Mouse (Mus musculus) heart, postnatal 10 days (tissue): ENCODE results near the gene Papss1. TPM values are rescaled to one million over a fixed set of nuclear protein-coding genes. Genes with fewer than 3 reads are reported as not detected.
"Not testable (repeated sequence)": the region's sequence is repeated elsewhere in the genome, so short reads cannot be mapped to it uniquely, and the experiment has no call there.

Experiments
- DNase-seq, 2 experiments: peaks; one replicate each; pipeline ENCODE4 v3.0.0; 2021
- intact Hi-C: fragments of 180-260 bp; cut with DNase I; formaldehyde crosslinking; loops from one replicate; pipeline ENCODE4 v1.15.1; 2025
- total RNA-seq, 2 experiments: library from RNA; stranded (reverse); gene quantifications; 2 replicates each; pipeline ENCODE4 v1.2.3; 2021

Gene Papss1
- 10 to 100 TPM; 26.3 to 27.0 TPM for total RNA-seq

- peak; percentile 100 for DNase-seq
- intact Hi-C loops = no loop called here
Measured at GRCm38 (mm10) chr3:131564430-131565256, at the start of gene Papss1. Gene Papss1, plus strand, starts transcription at chr3:131564768.

GRCm38 (mm10) chr3:131516332-131516999, 48.1 kb upstream of the Papss1 start:
- no peak for DNase-seq
- intact Hi-C loops = no loop called here

- DNase-seq = no peak
Measured at GRCm38 (mm10) chr3:131517756-131518155, 46.8 kb upstream of the Papss1 start.

GRCm38 (mm10) chr3:131521206-131521605, 43.4 kb upstream of the Papss1 start:
- DNase-seq = no peak
- intact Hi-C loops = no loop called here

More at GRCm38 (mm10) chr3:131517756-131518155, 46.8 kb upstream of the Papss1 start:
- intact Hi-C loops = no loop called here

GRCm38 (mm10) chr3:131522243-131522642, 42.3 kb upstream of the Papss1 start:
- DNase-seq = peak in 1 of 2 experiments; percentile 4
- intact Hi-C loops = no loop called here

- DNase-seq = no peak
- intact Hi-C loops = loop anchor here (1.0 kb wide), 1 partner anchor 203 kb away; no protein-coding TSS in a partner anchor
Measured at GRCm38 (mm10) chr3:131523749-131524148, 40.8 kb upstream of the Papss1 start.

GRCm38 (mm10) chr3:131524210-131524609, 40.4 kb upstream of the Papss1 start:
- DNase-seq = no peak
- intact Hi-C loops = loop anchor here (1.0 kb wide), 1 partner anchor 204 kb away; no protein-coding TSS in a partner anchor

GRCm38 (mm10) chr3:131524779-131525178, 39.8 kb upstream of the Papss1 start:
- intact Hi-C loops = loop anchor here (1.0 kb wide), 1 partner anchor 204 kb away; no protein-coding TSS in a partner anchor
- peak; percentile 38 to 66 for DNase-seq

GRCm38 (mm10) chr3:131525229-131525628, 39.3 kb upstream of the Papss1 start:
- intact Hi-C loops = no loop called here
- DNase-seq = no peak

GRCm38 (mm10) chr3:131541244-131541942, 23.2 kb upstream of the Papss1 start:
- intact Hi-C loops = no loop called here
- DNase-seq = no peak

- intact Hi-C loops, DNase-seq: not testable (repeated sequence)
Measured at GRCm38 (mm10) chr3:131547562-131547961, 17.0 kb upstream of the Papss1 start.

- DNase-seq = no peak
- intact Hi-C loops = loop anchor here (5.0 kb wide), 1 partner anchor 248 kb away; the partner anchor contains the start of gene Cyp2u1
Measured at GRCm38 (mm10) chr3:131550046-131550445, 14.5 kb upstream of the Papss1 start.

- intact Hi-C loops = loop anchor here (1.0 to 5.0 kb wide), 2 partner anchors 232 to 250 kb away; partner anchors contain the start of gene Cyp2u1
- DNase-seq = peak; percentile 46 to 75
Measured at GRCm38 (mm10) chr3:131552349-131553254, 12.0 kb upstream of the Papss1 start.

- intact Hi-C loops = no loop called here
Measured at GRCm38 (mm10) chr3:131555771-131556170, 8.8 kb upstream of the Papss1 start.

GRCm38 (mm10) chr3:131561591-131561990, 3.0 kb upstream of the Papss1 start:
- intact Hi-C loops = no loop called here
- DNase-seq = no peak

More at GRCm38 (mm10) chr3:131555771-131556170, 8.8 kb upstream of the Papss1 start:
- no peak for DNase-seq

- intact Hi-C loops = no loop called here
- no peak for DNase-seq
Measured at GRCm38 (mm10) chr3:131565257-131565610, 666 bp downstream of the Papss1 start.

- DNase-seq = no peak
- intact Hi-C loops = no loop called here
Measured at GRCm38 (mm10) chr3:131566281-131566680, 1.7 kb downstream of the Papss1 start.

- intact Hi-C loops = no loop called here
- no peak for DNase-seq
Measured at GRCm38 (mm10) chr3:131570506-131570905, 5.9 kb downstream of the Papss1 start.

GRCm38 (mm10) chr3:131573555-131573954, 9.0 kb downstream of the Papss1 start:
- intact Hi-C loops = no loop called here
- DNase-seq = no peak
